In genomic region chr5:43233316-43234181, GRCm38 (mm10) we compare ENCODE assay signal across 8 mouse cellular contexts. TPM values are rescaled to one million over a fixed set of nuclear protein-coding genes. Genes with fewer than 3 reads are reported as not detected.
A peak's percentile ranks its signal among the peaks of the same experiment; 100 is the strongest.
DNase-seq lines count a peak whose midpoint lies in the region; ATAC-seq and TF ChIP-seq lines count a peak whose summit lies in the region.

No protein-coding gene starts in this region.

- DNase-seq in CH12.LX (ENCODE audit: extremely low read depth) = peak; percentile 57
- DNase-seq in c-Kit-positive CD71-negative TER-119-negative erythroid progenitor cells, embryonic 14.5 days (ENCODE audit: low read depth) = peak; percentile 58
- DNase-seq in forebrain, embryonic 11.5 days (ENCODE audit: low spot score) = peak; percentile 84
- peak; percentile 88 to 91 for DNase-seq in kidney, postnatal 36 days
- DNase-seq in telencephalon, adult 2 months (ENCODE audit: low read depth, low spot score) = peak; percentile 86

- H3K79me2 ChIP-seq in CH12.LX (replicated peaks; ENCODE audit: control insufficient read depth, extremely low read depth, insufficient read depth, poor library complexity, severe bottlenecking) = no peaks in the 10 kb centered on the region

- peak; percentile 59 for ATAC-seq in forebrain, embryonic 11.5 days (replicated peaks; ENCODE audit: low FRiP score)
- peak; percentile 61 for ATAC-seq in heart, embryonic 16.5 days (replicated peaks; ENCODE audit: extremely low read depth, insufficient read depth, low FRiP score)
- peak; percentile 45 for ATAC-seq in liver, embryonic 16.5 days (ENCODE audit: low read depth)
- peak; percentile 71 for ATAC-seq in neural tube, embryonic 13.5 days (ENCODE audit: low read depth)

- peak overlapping the region; percentile 84 for H3K9ac ChIP-seq in CH12.LX (ENCODE audit: insufficient read depth, low read depth)
- H3K9ac ChIP-seq in forebrain, embryonic 11.5 days (ENCODE audit: low read length) = peak overlapping the region; percentile 82
- peak overlapping the region; percentile 100 for H3K9ac ChIP-seq in heart, embryonic 16.5 days (ENCODE audit: low read length)
- H3K9ac ChIP-seq in liver, embryonic 16.5 days (ENCODE audit: low read depth, low read length) = peak overlapping the region; percentile 78
- peak overlapping the region; percentile 100 for H3K9ac ChIP-seq in neural tube, embryonic 13.5 days

- peak overlapping the region; percentile 56 to 93 (median 80) for H3K4me3 ChIP-seq in CH12.LX (replicated peaks in 1 of 3; ENCODE audit: low read depth in 2 of 3, low read length in 2 of 3, poor library complexity in 1 of 3)
- peak overlapping the region; percentile 82 for H3K4me3 ChIP-seq in forebrain, embryonic 11.5 days (ENCODE audit: low read depth, low read length)
- peak overlapping the region; percentile 99 for H3K4me3 ChIP-seq in heart, embryonic 16.5 days (ENCODE audit: low read length)
- peak overlapping the region; percentile 68 for H3K4me3 ChIP-seq in liver, embryonic 16.5 days (ENCODE audit: low read depth, low read length)
- peak overlapping the region; percentile 98 for H3K4me3 ChIP-seq in neural tube, embryonic 13.5 days

- H3K4me2 ChIP-seq in CH12.LX (ENCODE audit: insufficient read depth, low read depth, poor library complexity, severe bottlenecking) = peak overlapping the region; percentile 65; the same call in 1 of the 2 replicates
- peak overlapping the region; percentile 96 for H3K4me2 ChIP-seq in forebrain, embryonic 11.5 days (ENCODE audit: low read depth, low read length, severe bottlenecking)
- H3K4me2 ChIP-seq in heart, embryonic 16.5 days (ENCODE audit: low read depth, low read length) = peak overlapping the region; percentile 68
- H3K4me2 ChIP-seq in liver, embryonic 16.5 days (ENCODE audit: low read depth, low read length) = peak overlapping the region; percentile 86
- H3K4me2 ChIP-seq in neural tube, embryonic 13.5 days = peak overlapping the region; percentile 81

- no peak for TF ChIP-seq EP300 in CH12.LX (IDR thresholded peaks at IDR 0.05; ENCODE audit: low read length)

- no peaks in the 10 kb centered on the region for H3K9me3 ChIP-seq in CH12.LX (replicated peaks; ENCODE audit: low read length)
- no peaks in the 10 kb centered on the region for H3K9me3 ChIP-seq in forebrain, embryonic 11.5 days (ENCODE audit: control insufficient read depth, low read length)
- H3K9me3 ChIP-seq in heart, embryonic 16.5 days (replicated peaks; ENCODE audit: control insufficient read depth, low read length) = no peaks in the 10 kb centered on the region
- H3K9me3 ChIP-seq in liver, embryonic 16.5 days (replicated peaks; ENCODE audit: control insufficient read depth, low read length) = no peaks in the 10 kb centered on the region
- no peaks in the 10 kb centered on the region for H3K9me3 ChIP-seq in neural tube, embryonic 13.5 days

- in situ Hi-C loops in CH12.LX (cut with MboI; ENCODE audit: low pct_ligation_motif_present, low pct_unique_long_range_greater_than_20kb, low sequenced_read_pairs) = loop anchor here (25.0 kb wide), 1 partner anchor 129 kb away; no protein-coding TSS in a partner anchor

- dilution Hi-C loops in CH12.LX (cut with MboI; ENCODE audit: extremely low pct_ligation_motif_present, extremely low pct_unique_long_range_greater_than_20kb, low sequenced_read_pairs) = no loop called here

- no peak for TF ChIP-seq CTCF in CH12.LX (conservative IDR thresholded peaks at IDR 0.05 in 1 of 2, IDR thresholded peaks at IDR 0.05 in 1 of 2; ENCODE audit: low read depth in 2 of 2, low read length in 2 of 2)

- under 1% methylated on average over 69 of the region's 101 CpGs for WGBS in forebrain, embryonic 11.5 days
- WGBS in heart, embryonic 16.5 days = under 1% methylated on average over 88 of the region's 101 CpGs
- under 1% methylated on average over 69 of the region's 101 CpGs for WGBS in liver, embryonic 16.5 days (ENCODE audit: insufficient replicate concordance)
- WGBS in neural tube, embryonic 13.5 days = under 1% methylated on average over 66 of the region's 101 CpGs

- peaks cover 0 to 16% of the 10 kb centered on the region in 2 experiments; a peak in 2 of 4 replicates for H3K4me1 ChIP-seq in CH12.LX (ENCODE audit: control insufficient read depth in 1 of 2, insufficient read depth in 2 of 2)
- H3K4me1 ChIP-seq in forebrain, embryonic 11.5 days (replicated peaks; ENCODE audit: control insufficient read depth, insufficient read depth, low read length) = no peaks in the 10 kb centered on the region
- H3K4me1 ChIP-seq in heart, embryonic 16.5 days (ENCODE audit: control insufficient read depth, insufficient read depth, low read length) = no peaks in the 10 kb centered on the region
- no peaks in the 10 kb centered on the region; the same call in 1 of the 2 replicates for H3K4me1 ChIP-seq in liver, embryonic 16.5 days (ENCODE audit: control insufficient read depth, low read depth, low read length)
- H3K4me1 ChIP-seq in neural tube, embryonic 13.5 days (replicated peaks) = peaks cover 19% of the 10 kb centered on the region

- TF ChIP-seq POLR2A in CH12.LX (IDR thresholded peaks at IDR 0.05; ENCODE audit: low read depth, low read length) = no peak

- H3K36me3 ChIP-seq in CH12.LX (replicated peaks in 1 of 2; ENCODE audit: control insufficient read depth in 1 of 2, insufficient read depth in 1 of 2, low read length in 1 of 2) = peaks cover 0 to 2% of the 10 kb centered on the region in 2 experiments
- no peaks in the 10 kb centered on the region for H3K36me3 ChIP-seq in forebrain, embryonic 11.5 days (ENCODE audit: control insufficient read depth, insufficient read depth, low read length)
- no peaks in the 10 kb centered on the region; the same call in 1 of the 2 replicates for H3K36me3 ChIP-seq in heart, embryonic 16.5 days (ENCODE audit: control insufficient read depth, insufficient read depth)
- H3K36me3 ChIP-seq in liver, embryonic 16.5 days (ENCODE audit: control insufficient read depth, insufficient read depth) = no peaks in the 10 kb centered on the region
- no peaks in the 10 kb centered on the region for H3K36me3 ChIP-seq in neural tube, embryonic 13.5 days

- peaks cover 4% of the 10 kb centered on the region for H3K27me3 ChIP-seq in CH12.LX (replicated peaks)
- peaks cover 3% of the 10 kb centered on the region; the same call in 1 of the 2 replicates for H3K27me3 ChIP-seq in forebrain, embryonic 11.5 days (ENCODE audit: control insufficient read depth, insufficient read depth, low read length)
- H3K27me3 ChIP-seq in heart, embryonic 16.5 days (ENCODE audit: control insufficient read depth, insufficient read depth, low read length) = no peaks in the 10 kb centered on the region
- peaks cover 42% of the 10 kb centered on the region for H3K27me3 ChIP-seq in liver, embryonic 16.5 days (ENCODE audit: control insufficient read depth, insufficient read depth, low read depth, low read length)
- no peaks in the 10 kb centered on the region for H3K27me3 ChIP-seq in neural tube, embryonic 13.5 days

- no peak for TF ChIP-seq RAD21 in CH12.LX (IDR thresholded peaks at IDR 0.05; ENCODE audit: low read depth, low read length)

- peak overlapping the region; percentile 75 for H3K27ac ChIP-seq in CH12.LX (ENCODE audit: insufficient read depth, low read depth)
- H3K27ac ChIP-seq in forebrain, embryonic 11.5 days (ENCODE audit: low read depth, low read length) = peak overlapping the region; percentile 87
- H3K27ac ChIP-seq in heart, embryonic 16.5 days (ENCODE audit: low read length) = peak overlapping the region; percentile 97
- peak overlapping the region; percentile 94 for H3K27ac ChIP-seq in liver, embryonic 16.5 days (ENCODE audit: low read length)
- peak overlapping the region; percentile 99 for H3K27ac ChIP-seq in neural tube, embryonic 13.5 days (replicated peaks)

TF ChIP-seq in CH12.LX, 34 proteins besides CTCF, POLR2A, EP300 and RAD21:
- TF ChIP-seq ELF1 (IDR thresholded peaks at IDR 0.05; ENCODE audit: low read depth, low read length) (peak; percentile 20; the same call in 1 of the 2 replicates), SIN3A (IDR thresholded peaks at IDR 0.05; ENCODE audit: low read length) (peak; percentile 87), HCFC1 (IDR thresholded peaks at IDR 0.05; ENCODE audit: low read depth, low read length) (no peak), UBTF (IDR thresholded peaks at IDR 0.05; ENCODE audit: low read depth, low read length) (0 out of 2 replicates have a peak, but pooled peaks have one; percentile 95), CHD2 (IDR thresholded peaks at IDR 0.05; ENCODE audit: low read length) (0 out of 2 replicates have a peak, but pooled peaks have one; percentile 25), TBP (conservative IDR thresholded peaks at IDR 0.05; ENCODE audit: low read depth, low read length) (0 out of 2 replicates have a peak, but pooled peaks have one; percentile 5), KAT2A (IDR thresholded peaks at IDR 0.05; ENCODE audit: insufficient replicate concordance, low read length) (no peak), NRF1 (IDR thresholded peaks at IDR 0.05; ENCODE audit: low read depth, low read length) (0 out of 2 replicates have a peak, but pooled peaks have one; percentile 13), BHLHE40 (IDR thresholded peaks at IDR 0.05; ENCODE audit: low read depth, low read length) (peak; percentile 23; the same call in 1 of the 2 replicates), MAZ (IDR thresholded peaks at IDR 0.05; ENCODE audit: low read depth, low read length) (no peak), TCF12 (IDR thresholded peaks at IDR 0.05; ENCODE audit: low read depth, low read length) (no peak)

RNA-seq across cellular contexts. Expression of gene Cpeb2, which starts 0.6 kb away (rescaled TPM):
- 0.25 and 0.46 TPM in 2 replicates for total RNA-seq in CH12.LX (2012; rRNA removed)
- total RNA-seq in CH12.LX (2014; rRNA removed) = 0.52 and 0.65 TPM in 2 replicates
- 0.87 and 1.0 TPM in 2 replicates for polyA plus RNA-seq in CH12.LX (2012; ENCODE audit: insufficient read length, low read depth)
- 2.8 and 3.4 TPM in 2 replicates for polyA plus RNA-seq in forebrain, embryonic 11.5 days (2014; fragmentation: Nextera tagmentation; extraction: Ambion mirVana)
- polyA plus RNA-seq in heart, embryonic 16.5 days (2015; fragmentation: Nextera tagmentation; extraction: Ambion mirVana) = 4.5 and 4.8 TPM in 2 replicates
- 1.2 and 1.4 TPM in 2 replicates for polyA plus RNA-seq in liver, embryonic 16.5 days (2015; fragmentation: Nextera tagmentation; extraction: Ambion mirVana)
- polyA plus RNA-seq in neural tube, embryonic 13.5 days (2015; fragmentation: Nextera tagmentation; extraction: Ambion mirVana) = 12.9 and 14.5 TPM in 2 replicates

Comparison
In these comparisons a context has a peak if more than half of its experiments do, and no peak if none do; other contexts are left out.
1. Peak in every context shown above with its lines: DNase-seq, ATAC-seq, H3K4me3 ChIP-seq and H3K27ac ChIP-seq.